Mouse (Mus musculus): ENCODE results near the gene Limk1. TPM values are rescaled to one million over a fixed set of nuclear protein-coding genes. Genes with fewer than 3 reads are reported as not detected.

Limk1 gene
- 5.1 to 31.9 TPM (median 6.9 TPM) in 3 replicates for total RNA-seq (2017)

- ATAC-seq (replicated peaks; ENCODE audit: insufficient number of reproducible peaks, low FRiP score, low TSS enrichment, poor library complexity, severe bottlenecking), result no peak
Measured at GRCm38 (mm10) chr5:134688086-134688717, at the start of gene Limk1. TSS of gene Limk1 (minus strand) at chr5:134688598.

GRCm38 (mm10) chr5:134734920-134735319 is 46.5 kb upstream of the Limk1 start:
- no peak for ATAC-seq (replicated peaks; ENCODE audit: insufficient number of reproducible peaks, low FRiP score, low TSS enrichment, poor library complexity, severe bottlenecking)

GRCm38 (mm10) chr5:134734072-134734471 is 45.7 kb upstream of the Limk1 start:
- ATAC-seq (replicated peaks; ENCODE audit: insufficient number of reproducible peaks, low FRiP score, low TSS enrichment, poor library complexity, severe bottlenecking), result no peak

GRCm38 (mm10) chr5:134733241-134733640 is 44.8 kb upstream of the Limk1 start:
- no peak for ATAC-seq (replicated peaks; ENCODE audit: insufficient number of reproducible peaks, low FRiP score, low TSS enrichment, poor library complexity, severe bottlenecking)

- no peak for ATAC-seq (replicated peaks; ENCODE audit: insufficient number of reproducible peaks, low FRiP score, low TSS enrichment, poor library complexity, severe bottlenecking)
Measured at GRCm38 (mm10) chr5:134729124-134729523, 40.7 kb upstream of the Limk1 start.

GRCm38 (mm10) chr5:134728535-134728934 is 40.1 kb upstream of the Limk1 start:
- no peak for ATAC-seq (replicated peaks; ENCODE audit: insufficient number of reproducible peaks, low FRiP score, low TSS enrichment, poor library complexity, severe bottlenecking)

GRCm38 (mm10) chr5:134727001-134727639 is 38.7 kb upstream of the Limk1 start:
- no peak for ATAC-seq (replicated peaks; ENCODE audit: insufficient number of reproducible peaks, low FRiP score, low TSS enrichment, poor library complexity, severe bottlenecking)

GRCm38 (mm10) chr5:134725299-134725698 is 36.9 kb upstream of the Limk1 start:
- no peak for ATAC-seq (replicated peaks; ENCODE audit: insufficient number of reproducible peaks, low FRiP score, low TSS enrichment, poor library complexity, severe bottlenecking)

- ATAC-seq (replicated peaks; ENCODE audit: insufficient number of reproducible peaks, low FRiP score, low TSS enrichment, poor library complexity, severe bottlenecking), result no peak
Measured at GRCm38 (mm10) chr5:134720058-134720457, 31.7 kb upstream of the Limk1 start.

- no peak for ATAC-seq (replicated peaks; ENCODE audit: insufficient number of reproducible peaks, low FRiP score, low TSS enrichment, poor library complexity, severe bottlenecking)
Measured at GRCm38 (mm10) chr5:134711076-134711475, 22.7 kb upstream of the Limk1 start.

- no peak for ATAC-seq (replicated peaks; ENCODE audit: insufficient number of reproducible peaks, low FRiP score, low TSS enrichment, poor library complexity, severe bottlenecking)
Measured at GRCm38 (mm10) chr5:134709275-134709674, 20.9 kb upstream of the Limk1 start.

GRCm38 (mm10) chr5:134704157-134704556 is 15.8 kb upstream of the Limk1 start:
- peak; percentile 82 for ATAC-seq (replicated peaks; ENCODE audit: insufficient number of reproducible peaks, low FRiP score, low TSS enrichment, poor library complexity, severe bottlenecking)

GRCm38 (mm10) chr5:134695539-134695938 is 7.1 kb upstream of the Limk1 start:
- no peak for ATAC-seq (replicated peaks; ENCODE audit: insufficient number of reproducible peaks, low FRiP score, low TSS enrichment, poor library complexity, severe bottlenecking)

- ATAC-seq (replicated peaks; ENCODE audit: insufficient number of reproducible peaks, low FRiP score, low TSS enrichment, poor library complexity, severe bottlenecking), result 0 out of 2 replicates have a peak, but pooled peaks have one; percentile 24
Measured at GRCm38 (mm10) chr5:134695082-134695481, 6.7 kb upstream of the Limk1 start.

GRCm38 (mm10) chr5:134692704-134693103 is 4.3 kb upstream of the Limk1 start:
- no peak for ATAC-seq (replicated peaks; ENCODE audit: insufficient number of reproducible peaks, low FRiP score, low TSS enrichment, poor library complexity, severe bottlenecking)

GRCm38 (mm10) chr5:134688718-134689284 is 403 bp upstream of the Limk1 start:
- peak; percentile 94 for ATAC-seq (replicated peaks; ENCODE audit: insufficient number of reproducible peaks, low FRiP score, low TSS enrichment, poor library complexity, severe bottlenecking)

GRCm38 (mm10) chr5:134687187-134687586 is 1.2 kb downstream of the Limk1 start:
- no peak for ATAC-seq (replicated peaks; ENCODE audit: insufficient number of reproducible peaks, low FRiP score, low TSS enrichment, poor library complexity, severe bottlenecking)

GRCm38 (mm10) chr5:134686541-134686940 is 1.9 kb downstream of the Limk1 start:
- no peak for ATAC-seq (replicated peaks; ENCODE audit: insufficient number of reproducible peaks, low FRiP score, low TSS enrichment, poor library complexity, severe bottlenecking)

- no peak for ATAC-seq (replicated peaks; ENCODE audit: insufficient number of reproducible peaks, low FRiP score, low TSS enrichment, poor library complexity, severe bottlenecking)
Measured at GRCm38 (mm10) chr5:134684398-134684797, 4.0 kb downstream of the Limk1 start.

- ATAC-seq (replicated peaks; ENCODE audit: insufficient number of reproducible peaks, low FRiP score, low TSS enrichment, poor library complexity, severe bottlenecking), result no peak
Measured at GRCm38 (mm10) chr5:134683813-134684212, 4.6 kb downstream of the Limk1 start.
